In the genomic region with DNA sequence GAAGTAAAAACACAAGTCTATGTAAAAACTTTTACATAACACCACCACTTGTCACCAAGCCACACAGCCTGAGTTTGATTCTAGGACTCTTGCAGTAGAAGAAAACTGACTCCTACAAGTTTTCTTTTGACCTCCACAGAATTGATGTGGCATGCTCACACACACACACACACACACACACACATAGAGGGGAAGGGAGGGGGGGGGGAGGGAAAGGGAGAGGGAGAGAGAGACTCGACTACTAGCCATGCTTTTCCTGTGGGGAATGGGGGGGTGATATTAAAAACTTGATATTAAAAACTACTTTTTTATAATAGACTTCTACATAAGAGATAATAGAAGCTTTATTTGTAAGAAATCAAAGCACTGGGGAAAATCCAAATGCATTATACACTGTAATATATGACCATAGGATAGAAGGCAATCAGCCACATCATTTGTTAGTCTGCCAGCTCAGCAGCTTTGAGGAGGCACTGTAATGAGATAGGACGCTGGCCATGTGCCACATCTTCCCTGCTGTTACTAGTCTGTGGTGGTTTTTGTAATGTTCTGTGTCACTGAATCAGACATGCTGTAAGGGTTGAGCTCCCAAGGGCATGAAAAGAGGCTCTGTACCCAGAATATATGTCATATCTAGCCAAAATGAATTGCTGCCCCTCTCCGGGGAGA, we compare ENCODE assay signal across 10 mouse cellular contexts.
DNase-seq lines count a peak whose midpoint lies in the region; ATAC-seq and TF ChIP-seq lines count a peak whose summit lies in the region.
"Had no signal": no experiment of that assay in that cellular context is flagged by ENCODE, and none has a peak within 500 bp of the region (broad histone marks: within the 10 kb centered on the region; RNA-seq: fewer than 3 reads in every experiment).

No protein-coding gene starts in this region.

- peak overlapping the region; percentile 17; the same call in 1 of the 2 replicates for H3K27ac ChIP-seq in heart, postnatal 0 days (ENCODE audit: low read depth)
- H3K27ac ChIP-seq in hindbrain, embryonic 13.5 days, result peak overlapping the region; percentile 77
- H3K27ac ChIP-seq in neural tube, embryonic 12.5 days, result no peak overlapping the region
- no peak overlapping the region for H3K27ac ChIP-seq in intestine, embryonic 16.5 days (ENCODE audit: low read length)

- DNase-seq in heart, postnatal 0 days (ENCODE audit: low spot score), result peak; percentile 22
- DNase-seq in heart, adult 8-10 months (ENCODE audit: low spot score), result no peak
- DNase-seq in NIH3T3 (ENCODE audit: low read depth), result peak; percentile 57
- peak; percentile 15 for DNase-seq in cerebellum, adult 8-10 months
- no peak for DNase-seq in urinary bladder, postnatal 4 days (ENCODE audit: low spot score in 2 of 2)

- no peak overlapping the region for H3K4me2 ChIP-seq in heart, postnatal 0 days (ENCODE audit: low read depth, low read length)
- no peak overlapping the region for H3K4me2 ChIP-seq in hindbrain, embryonic 13.5 days
- H3K4me2 ChIP-seq in neural tube, embryonic 12.5 days (replicated peaks), result no peak overlapping the region
- H3K4me2 ChIP-seq in intestine, embryonic 16.5 days (ENCODE audit: low read depth, low read length), result no peak overlapping the region

- H3K9me3 ChIP-seq in heart, postnatal 0 days (replicated peaks; ENCODE audit: control insufficient read depth, low read length), result no peaks in the 10 kb centered on the region
- no peaks in the 10 kb centered on the region for H3K9me3 ChIP-seq in hindbrain, embryonic 13.5 days
- no peaks in the 10 kb centered on the region for H3K9me3 ChIP-seq in neural tube, embryonic 12.5 days
- no peaks in the 10 kb centered on the region for H3K9me3 ChIP-seq in intestine, embryonic 16.5 days (ENCODE audit: control insufficient read depth, low read length)
- H3K9me3 ChIP-seq: G1E had no signal

- H3K36me3 ChIP-seq in heart, postnatal 0 days (replicated peaks; ENCODE audit: control insufficient read depth, insufficient read depth, low read length), result no peaks in the 10 kb centered on the region
- H3K36me3 ChIP-seq in hindbrain, embryonic 13.5 days, result no peaks in the 10 kb centered on the region
- no peaks in the 10 kb centered on the region for H3K36me3 ChIP-seq in neural tube, embryonic 12.5 days
- H3K36me3 ChIP-seq in intestine, embryonic 16.5 days (ENCODE audit: control insufficient read depth, insufficient read depth, low read length), result no peaks in the 10 kb centered on the region
- H3K36me3 ChIP-seq: G1E had no signal

- ATAC-seq in heart, postnatal 0 days (ENCODE audit: insufficient read depth, low read depth), result peak; percentile 41; the same call in 1 of the 2 replicates
- ATAC-seq in hindbrain, embryonic 13.5 days (ENCODE audit: low FRiP score), result peak; percentile 88
- peak; percentile 90 for ATAC-seq in neural tube, embryonic 12.5 days (ENCODE audit: low FRiP score, low read depth)
- ATAC-seq in intestine, embryonic 16.5 days, result no peak

- no peaks in the 10 kb centered on the region for H3K27me3 ChIP-seq in heart, postnatal 0 days (ENCODE audit: control insufficient read depth, insufficient read depth, low read length)
- H3K27me3 ChIP-seq in hindbrain, embryonic 13.5 days, result no peaks in the 10 kb centered on the region
- H3K27me3 ChIP-seq in neural tube, embryonic 12.5 days (replicated peaks), result no peaks in the 10 kb centered on the region
- no peaks in the 10 kb centered on the region for H3K27me3 ChIP-seq in intestine, embryonic 16.5 days (replicated peaks; ENCODE audit: control insufficient read depth, insufficient read depth, low read length)

- 23% methylated on average over 3 of the region's 3 CpGs for WGBS in heart, postnatal 0 days
- WGBS in hindbrain, embryonic 13.5 days, result 24% methylated on average over 3 of the region's 3 CpGs
- 46% methylated on average over 3 of the region's 3 CpGs for WGBS in neural tube, embryonic 12.5 days
- 35% methylated on average over 3 of the region's 3 CpGs for WGBS in intestine, embryonic 16.5 days

- no peak for TF ChIP-seq CTCF in heart, postnatal 0 days (IDR thresholded peaks at IDR 0.05; ENCODE audit: low read depth)

- H3K4me1 ChIP-seq in heart, postnatal 0 days (ENCODE audit: control insufficient read depth, insufficient read depth), result peaks cover 3% of the 10 kb centered on the region; the same call in 1 of the 2 replicates
- H3K4me1 ChIP-seq in hindbrain, embryonic 13.5 days (replicated peaks), result peaks cover 6% of the 10 kb centered on the region
- H3K4me1 ChIP-seq in neural tube, embryonic 12.5 days, result peaks cover 5% of the 10 kb centered on the region
- peaks cover 2% of the 10 kb centered on the region; the same call in 1 of the 2 replicates for H3K4me1 ChIP-seq in intestine, embryonic 16.5 days (ENCODE audit: control insufficient read depth, insufficient read depth, low read length)

- no peak overlapping the region for H3K9ac ChIP-seq in heart, postnatal 0 days (replicated peaks; ENCODE audit: low read depth, low read length)
- H3K9ac ChIP-seq in hindbrain, embryonic 13.5 days, result no peak overlapping the region
- H3K9ac ChIP-seq in neural tube, embryonic 12.5 days, result no peak overlapping the region
- H3K9ac ChIP-seq in intestine, embryonic 16.5 days (ENCODE audit: low read depth, low read length), result no peak overlapping the region

- no peak overlapping the region for H3K4me3 ChIP-seq in heart, postnatal 0 days (ENCODE audit: low read depth, low read length)
- no peak overlapping the region for H3K4me3 ChIP-seq in hindbrain, embryonic 13.5 days
- H3K4me3 ChIP-seq in neural tube, embryonic 12.5 days, result no peak overlapping the region
- no peak overlapping the region for H3K4me3 ChIP-seq in intestine, embryonic 16.5 days (ENCODE audit: low read length)
- H3K4me3 ChIP-seq: erythroblast, embryonic 14.5 days had no signal

- no peak for TF ChIP-seq EP300 in heart, postnatal 0 days (IDR thresholded peaks at IDR 0.05; ENCODE audit: low read depth)

Comparison
In these comparisons a context has a peak if more than half of its experiments do, and no peak if none do; other contexts are left out.
1. DNase-seq: peak in heart, postnatal 0 days (single experiment), NIH3T3 (single experiment) and cerebellum, adult 8-10 months (single experiment); none in heart, adult 8-10 months (single experiment) and urinary bladder, postnatal 4 days (0 of 2).
2. H3K27ac ChIP-seq: peak in heart, postnatal 0 days (single experiment) and hindbrain, embryonic 13.5 days (single experiment); none in neural tube, embryonic 12.5 days (single experiment) and intestine, embryonic 16.5 days (single experiment).